Mouse (Mus musculus) intestine, embryonic 14.5 days (tissue): Measurements from ENCODE around the gene Akap6. TPM values are rescaled to one million over a fixed set of nuclear protein-coding genes. Genes with fewer than 3 reads are reported as not detected.

Experiments used
- ATAC-seq: fragments of 200-750 bp; cut with Nextera tagmentation; replicated peaks from 2 replicates; pipeline ENCODE4 v1.8.0; 2017; ENCODE audit warnings: low read depth, moderate number of reproducible peaks, moderate TSS enrichment, moderate library complexity; ENCODE audit not compliant: low FRiP score, low TSS enrichment
- DNase-seq: peaks from one replicate; pipeline ENCODE4 v3.0.0-alpha.2; 2018; ENCODE audit warnings: low spot score
- H3K27ac ChIP-seq: fragments of 300-500 bp; sonication (generic); 2 replicates; pipeline ENCODE4 v1.5.1; 2014; ENCODE audit warnings: low read depth, mild to moderate bottlenecking, control low read depth
- H3K27me3 ChIP-seq: fragments of 300-500 bp; sonication (generic); replicated peaks from 2 replicates; pipeline ENCODE4 v1.6.1; 2014; ENCODE audit warnings: low read length, control low read depth; ENCODE audit not compliant: control insufficient read depth, insufficient read depth
- H3K36me3 ChIP-seq: fragments of 300-500 bp; sonication (generic); 2 replicates; pipeline ENCODE4 v1.6.1; 2014; ENCODE audit warnings: low read length, control low read depth; ENCODE audit not compliant: control insufficient read depth, insufficient read depth
- H3K4me1 ChIP-seq: fragments of 300-500 bp; sonication (generic); replicated peaks from 2 replicates; pipeline ENCODE4 v1.6.1; 2014; ENCODE audit warnings: low read length, control low read depth, mixed read lengths; ENCODE audit not compliant: control insufficient read depth, insufficient read depth
- H3K4me2 ChIP-seq: fragments of 300-500 bp; sonication (generic); 2 replicates; pipeline ENCODE4 v1.6.1; 2014; ENCODE audit warnings: low read length
- H3K4me3 ChIP-seq: fragments of 300-500 bp; sonication (generic); 2 replicates; pipeline ENCODE4 v1.5.1; 2014; ENCODE audit warnings: low read depth, low read length, control low read depth, mixed read lengths
- H3K9ac ChIP-seq: fragments of 300-500 bp; sonication (generic); 2 replicates; pipeline ENCODE4 v1.6.1; 2014; ENCODE audit warnings: mild to moderate bottlenecking, low read length
- H3K9me3 ChIP-seq: fragments of 300-500 bp; sonication (generic); 2 replicates; pipeline ENCODE4 v1.6.1; 2016; ENCODE audit warnings: low read length, control low read depth; ENCODE audit not compliant: control insufficient read depth
- WGBS: fragments of 180-500 bp; shearing (Covaris S2); extraction: QIAGEN DNeasy Blood & Tissue Kit; methylation state at CpG from one replicate; pipeline ENCODE4 v1.1.7; 2014; 5-methylcytosine and 5-hydroxymethylcytosine counted together
- polyA plus RNA-seq: library from polyadenylated mRNA; unstranded; fragments of >200 nt; fragmentation: Nextera tagmentation; extraction: Ambion mirVana; gene quantifications from 2 replicates; pipeline ENCODE4 v1.2.1, GENCODE M21; 2014

The Akap6 gene
- polyA plus RNA-seq, 1 experiment from 2014 or later = 3.2 TPM

DNA sequence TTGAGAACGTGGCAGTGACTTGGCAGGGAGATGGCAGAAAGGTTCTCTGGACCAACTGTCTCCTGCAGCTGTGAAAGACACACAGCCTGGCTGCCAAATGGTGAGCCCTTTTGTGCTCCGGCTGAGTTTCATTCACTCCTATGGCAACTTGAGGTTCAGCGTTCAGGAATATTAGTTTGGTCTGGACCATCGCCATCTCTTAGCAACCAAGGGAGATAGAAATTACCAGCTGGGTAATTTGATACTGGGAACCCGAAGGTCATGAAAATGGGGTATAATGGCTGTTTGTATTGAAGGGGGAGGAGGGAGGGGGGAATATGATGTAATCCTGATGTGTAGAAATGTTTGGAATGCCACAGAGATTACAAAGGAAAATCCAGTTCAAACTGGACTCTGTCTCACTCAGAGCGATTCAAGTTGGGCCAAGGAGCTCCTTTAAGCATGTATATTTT, 136.1 kb downstream of the Akap6 start:
- Histone ChIP-seq H3K4me1 (peaks cover 11% of the 10 kb centered on the region), H3K27ac (peak overlapping the region; percentile 69), H3K9ac (0 out of 2 replicates have a peak overlapping the region, but pooled peaks have one; percentile 3), H3K4me3 (no peak overlapping the region), H3K36me3 (no peaks in the 10 kb centered on the region), H3K4me2 (no peak overlapping the region), H3K9me3 (no peaks in the 10 kb centered on the region), H3K27me3 (no peaks in the 10 kb centered on the region)
- 26% methylated on average over 6 of the region's 6 CpGs for WGBS
- ATAC-seq (0 out of 2 replicates have a peak, but pooled peaks have one; percentile 53), DNase-seq (no peak)

DNA sequence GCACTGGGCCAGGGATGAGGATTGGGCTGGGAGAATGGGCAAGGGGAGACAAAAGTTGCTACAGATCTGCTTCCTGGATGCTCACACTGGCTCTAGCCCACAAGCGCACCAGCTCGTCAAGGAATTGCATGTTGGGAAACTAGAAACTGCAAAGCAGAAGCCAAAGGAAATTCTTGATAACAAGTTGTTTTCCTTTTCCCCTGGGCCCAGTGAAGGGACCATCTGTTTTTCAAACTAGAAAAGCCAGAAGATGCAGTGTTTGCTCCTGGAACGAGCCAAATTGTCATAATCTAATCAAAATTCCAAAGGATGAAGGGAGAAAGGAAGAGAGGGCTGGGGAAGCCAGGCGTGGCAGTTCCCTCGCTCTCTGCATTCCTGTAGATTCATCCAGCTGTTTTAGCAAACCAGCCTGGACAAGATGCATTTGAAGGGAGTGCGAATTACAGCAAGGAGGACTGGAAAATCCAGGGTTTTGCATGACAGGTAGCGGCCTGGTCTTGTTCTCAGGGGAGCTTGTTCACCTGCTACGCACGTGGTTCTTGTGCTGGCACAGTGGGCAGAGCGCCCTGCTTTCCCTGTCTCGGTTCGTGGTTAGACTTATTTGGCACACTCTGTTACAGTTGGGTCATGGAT, 136.8 kb downstream of the Akap6 start:
- 55% methylated on average over 12 of the region's 12 CpGs for WGBS
- H3K9ac ChIP-seq = 0 out of 2 replicates have a peak overlapping the region, but pooled peaks have one; percentile 3
- peaks cover 11% of the 10 kb centered on the region for H3K4me1 ChIP-seq
- H3K36me3 ChIP-seq = no peaks in the 10 kb centered on the region
- no peak for DNase-seq
- no peaks in the 10 kb centered on the region for H3K9me3 ChIP-seq
- peak overlapping the region; percentile 69 for H3K27ac ChIP-seq
- no peak overlapping the region for H3K4me2 ChIP-seq
- H3K4me3 ChIP-seq = no peak overlapping the region
- no peaks in the 10 kb centered on the region for H3K27me3 ChIP-seq
- ATAC-seq = no peak

DNA sequence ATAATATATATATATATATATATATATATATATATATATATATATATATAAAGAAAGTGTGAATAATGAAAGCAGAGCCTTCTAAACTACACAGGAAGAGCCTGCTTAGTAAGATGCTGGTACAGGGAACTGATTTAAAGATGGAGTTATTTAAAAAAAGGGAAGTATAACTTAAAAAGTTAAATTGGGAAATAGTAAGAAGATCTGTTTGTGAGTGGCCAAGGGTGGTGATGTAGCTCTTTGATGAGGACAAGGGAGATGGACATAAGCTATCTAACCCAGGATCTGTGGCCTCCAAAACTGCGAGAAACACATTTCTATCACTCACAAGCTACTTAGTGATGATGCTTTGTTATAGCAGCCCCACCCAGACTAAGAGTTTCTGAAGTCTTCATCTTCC, 146.8 kb downstream of the Akap6 start:
- no peaks in the 10 kb centered on the region for H3K36me3 ChIP-seq
- WGBS = 91% methylated on average over 1 of the region's 1 CpGs
- no peak for ATAC-seq
- H3K4me2 ChIP-seq = no peak overlapping the region
- H3K27me3 ChIP-seq = no peaks in the 10 kb centered on the region
- H3K9me3 ChIP-seq = no peaks in the 10 kb centered on the region
- H3K4me1 ChIP-seq = no peaks in the 10 kb centered on the region
- H3K4me3 ChIP-seq = no peak overlapping the region
- no peak overlapping the region for H3K27ac ChIP-seq
- H3K9ac ChIP-seq = no peak overlapping the region
- no peak for DNase-seq

DNA sequence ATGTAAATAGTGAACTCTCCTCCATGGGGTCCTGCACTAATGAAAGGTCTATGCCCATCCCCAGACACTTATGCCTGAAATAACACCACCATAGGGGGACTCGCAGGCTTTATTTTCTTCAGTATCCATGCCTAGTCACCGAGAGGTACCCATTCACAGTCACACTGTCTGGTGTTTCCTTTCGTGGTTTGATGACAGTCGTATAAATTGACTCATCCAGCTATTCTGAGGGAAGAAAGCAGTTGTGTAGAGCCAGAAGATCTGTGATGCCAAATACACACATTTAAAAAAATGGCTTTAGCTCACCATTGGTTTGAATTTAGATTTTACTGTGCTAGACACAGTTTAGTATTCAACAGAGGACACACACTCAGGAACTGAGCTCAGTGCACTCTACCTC, 147.8 kb downstream of the Akap6 start:
- H3K9ac ChIP-seq = no peak overlapping the region
- 91% methylated on average over 4 of the region's 4 CpGs for WGBS
- DNase-seq (no peak), ATAC-seq (no peak)
- H3K4me2 ChIP-seq = no peak overlapping the region
- no peak overlapping the region for H3K4me3 ChIP-seq
- H3K9me3 ChIP-seq = no peaks in the 10 kb centered on the region
- H3K4me1 ChIP-seq = no peaks in the 10 kb centered on the region
- no peaks in the 10 kb centered on the region for H3K27me3 ChIP-seq
- H3K27ac ChIP-seq = no peak overlapping the region
- H3K36me3 ChIP-seq = no peaks in the 10 kb centered on the region

DNA sequence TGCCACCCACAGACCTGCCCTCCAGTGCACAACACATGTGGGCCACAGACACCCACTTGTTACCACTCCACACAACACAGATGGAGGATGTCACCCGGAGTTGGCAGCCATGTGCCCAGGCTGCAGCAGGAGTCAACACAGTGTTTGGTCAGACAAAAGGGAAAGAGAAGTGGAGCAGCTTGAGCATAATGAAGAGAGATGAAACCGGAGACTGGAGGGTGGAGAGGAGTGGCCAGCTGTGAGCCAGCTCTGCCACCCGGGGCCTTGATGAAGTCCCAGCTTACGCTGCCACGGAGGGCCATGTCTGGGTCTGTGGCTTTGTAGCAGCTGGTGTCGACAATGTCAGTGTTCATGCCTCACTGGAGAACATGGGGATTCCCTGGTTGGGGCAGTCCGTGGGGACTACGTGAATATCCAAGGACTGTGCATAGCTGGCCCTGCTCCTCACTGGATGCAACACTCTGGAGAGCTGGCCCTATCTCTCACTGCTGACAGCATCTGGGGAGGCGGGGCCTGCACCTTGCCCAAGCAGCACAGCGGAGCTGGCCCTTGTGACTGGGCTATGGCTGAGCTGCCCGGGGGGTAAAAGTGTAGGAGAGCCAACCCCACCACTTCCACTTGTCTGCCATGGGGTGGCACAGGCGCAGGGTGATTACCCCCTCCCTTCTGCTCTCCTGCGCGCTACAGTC, 148.8 kb downstream of the Akap6 start:
- Histone ChIP-seq H3K27me3 (no peaks in the 10 kb centered on the region), H3K9ac (no peak overlapping the region), H3K27ac (no peak overlapping the region), H3K4me3 (no peak overlapping the region), H3K4me2 (no peak overlapping the region), H3K9me3 (no peaks in the 10 kb centered on the region), H3K4me1 (no peaks in the 10 kb centered on the region), H3K36me3 (no peaks in the 10 kb centered on the region)
- ATAC-seq = no peak
- 71% methylated on average over 14 of the region's 14 CpGs for WGBS
- no peak for DNase-seq

DNA sequence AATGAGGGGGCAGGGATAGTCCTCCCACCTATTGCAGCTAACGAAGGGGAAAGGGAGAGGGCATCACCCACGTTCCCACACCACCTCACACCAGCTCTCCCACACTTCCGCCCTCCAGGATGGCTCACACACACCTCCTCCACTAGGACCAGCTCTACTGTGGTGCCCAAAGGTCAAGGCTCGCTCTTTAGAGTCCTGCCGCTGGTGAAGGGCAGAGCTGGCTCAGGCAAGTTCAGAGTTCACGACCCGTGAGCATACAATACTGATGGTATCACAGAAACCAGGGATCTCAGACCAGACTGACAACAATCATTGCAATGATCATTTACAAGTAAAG, 149.3 kb downstream of the Akap6 start:
- Histone ChIP-seq H3K36me3 (no peaks in the 10 kb centered on the region), H3K27me3 (no peaks in the 10 kb centered on the region), H3K27ac (no peak overlapping the region), H3K4me1 (no peaks in the 10 kb centered on the region), H3K4me3 (no peak overlapping the region), H3K9me3 (no peaks in the 10 kb centered on the region), H3K4me2 (no peak overlapping the region), H3K9ac (no peak overlapping the region)
- no peak for DNase-seq
- no peak for ATAC-seq
- 59% methylated on average over 7 of the region's 7 CpGs for WGBS

DNA sequence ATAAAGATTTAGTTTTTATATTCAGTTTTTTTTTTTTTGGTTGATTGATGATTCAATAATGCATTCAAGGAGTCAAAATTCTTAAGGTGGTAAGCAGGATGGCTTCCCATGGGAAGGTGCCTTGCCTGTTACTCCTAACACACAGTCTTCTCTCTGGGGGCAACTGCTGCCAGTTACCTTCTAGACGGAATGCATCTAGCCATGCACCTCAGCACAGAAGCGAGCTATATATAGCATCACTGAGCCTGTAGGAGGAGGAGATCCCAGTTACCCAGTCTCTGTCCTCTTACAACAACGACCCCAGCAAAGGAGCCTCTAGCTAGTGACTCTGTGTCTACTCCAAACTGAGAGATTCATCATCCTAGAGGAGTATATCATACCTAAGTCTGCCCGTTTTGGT, 150.1 kb downstream of the Akap6 start:
- H3K4me2 ChIP-seq = no peak overlapping the region
- H3K4me1 ChIP-seq = no peaks in the 10 kb centered on the region; the same call in 1 of the 2 replicates
- H3K27ac ChIP-seq = no peak overlapping the region
- 70% methylated on average over 4 of the region's 4 CpGs for WGBS
- ATAC-seq = no peak
- H3K9ac ChIP-seq = no peak overlapping the region
- H3K4me3 ChIP-seq = no peak overlapping the region
- H3K27me3 ChIP-seq = no peaks in the 10 kb centered on the region
- H3K9me3 ChIP-seq = no peaks in the 10 kb centered on the region
- no peak for DNase-seq
- no peaks in the 10 kb centered on the region for H3K36me3 ChIP-seq

DNA sequence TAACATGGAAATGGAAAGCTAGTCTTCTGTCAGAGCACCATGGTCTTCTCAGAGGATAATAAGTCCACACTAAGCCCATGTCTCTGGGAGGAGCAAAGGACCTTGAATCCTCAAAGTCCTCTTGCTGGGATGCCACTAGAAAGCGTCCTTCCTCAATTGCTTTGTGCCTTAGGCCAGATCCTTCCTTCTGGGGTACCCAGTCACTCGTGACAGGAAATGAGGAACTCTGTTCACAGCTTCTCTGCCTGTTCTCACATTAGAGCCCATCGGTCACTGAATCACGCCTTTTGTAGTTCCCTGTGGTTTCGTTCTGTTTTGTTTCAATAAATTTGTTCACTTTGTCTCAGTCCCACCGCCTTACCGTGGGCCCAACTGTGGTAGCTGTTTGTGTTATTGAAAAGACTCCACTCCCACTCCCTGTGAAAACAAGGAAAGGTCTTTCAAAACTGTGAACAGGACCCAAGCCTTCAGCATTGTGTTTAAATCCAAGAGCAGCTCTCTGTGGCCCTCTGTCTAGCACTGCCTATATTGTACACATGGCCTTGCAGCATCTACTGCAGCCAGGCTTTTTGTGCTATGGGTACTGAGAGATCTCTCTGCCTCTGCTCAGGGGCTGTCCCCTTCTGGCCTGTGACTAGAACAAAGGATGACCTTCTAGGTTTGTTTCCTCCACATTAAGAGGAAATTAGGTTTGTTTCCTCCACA, 151.3 kb downstream of the Akap6 start:
- H3K4me3 ChIP-seq = no peak overlapping the region
- ATAC-seq (no peak), DNase-seq (no peak)

More for the DNA sequence above, 151.3 kb downstream of the Akap6 start:
- Histone ChIP-seq H3K9me3 (no peaks in the 10 kb centered on the region), H3K4me2 (no peak overlapping the region), H3K9ac (no peak overlapping the region), H3K27me3 (no peaks in the 10 kb centered on the region), H3K36me3 (no peaks in the 10 kb centered on the region), H3K27ac (no peak overlapping the region), H3K4me1 (no peaks in the 10 kb centered on the region; the same call in 1 of the 2 replicates)
- 76% methylated on average over 7 of the region's 7 CpGs for WGBS
